Mouse (Mus musculus) kidney, adult 2 months (tissue): ENCODE data around the gene Pla2g1b.

Source experiments
- CTCF ChIP-seq: fragments of 200-500 bp; conservative IDR thresholded peaks from 2 replicates; pipeline ENCODE4 v1.5.1; 2011; ENCODE audit warnings: low read depth, mild to moderate bottlenecking, control low read depth, low read length, moderate library complexity, mixed read lengths; ENCODE audit not compliant: insufficient read depth, insufficient read length
- POLR2A ChIP-seq: fragments of 200-500 bp; IDR thresholded peaks from one replicate; pipeline ENCODE4 v1.6.1; 2011; ENCODE audit warnings: low read depth, low read length, control low read depth

DNA sequence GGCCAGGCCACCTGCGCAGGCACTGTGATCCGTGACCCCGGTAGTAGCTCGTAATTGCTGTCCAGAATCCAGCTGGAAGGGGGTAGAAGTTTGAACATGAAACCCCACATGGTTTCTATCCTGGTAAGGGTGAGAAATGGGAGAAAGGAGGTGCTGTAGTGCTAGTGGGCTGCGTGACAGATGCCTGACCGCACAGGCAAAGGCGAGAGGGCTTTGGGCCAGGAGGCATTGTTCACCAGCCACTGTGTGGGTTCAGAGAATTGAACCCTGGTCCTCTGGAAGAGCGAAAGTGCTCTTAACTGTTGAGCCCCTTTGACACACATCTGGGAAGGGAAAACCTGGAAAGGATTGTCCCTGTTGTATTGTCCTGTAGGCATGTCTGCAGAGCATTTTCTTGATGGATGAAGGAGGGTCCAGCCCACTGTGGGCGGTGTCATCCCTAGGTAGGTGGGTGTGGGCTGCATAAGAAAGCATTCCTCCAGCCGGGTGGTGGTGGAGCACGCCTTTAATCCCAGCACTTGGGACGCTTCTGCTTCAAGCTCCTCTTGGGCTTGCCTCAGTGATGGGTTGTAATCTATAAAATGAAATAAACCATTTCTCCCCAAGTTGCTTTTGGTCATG lies 10.2 kb downstream of the Pla2g1b start:
- no peak for TF ChIP-seq CTCF
- no peak for TF ChIP-seq POLR2A
